Mouse (Mus musculus): ENCODE data around the gene Sh3kbp1.

- TF ChIP-seq CTCF (IDR thresholded peaks at IDR 0.05; ENCODE audit: extremely low read depth, insufficient read depth, insufficient read length, insufficient replicate concordance) (0 out of 2 replicates have a peak, but pooled peaks have one; percentile 9), POLR2A (IDR thresholded peaks at IDR 0.05; ENCODE audit: low read depth, low read length) (no peak)
These were observed 23.1 kb downstream of the Sh3kbp1 start for GRCm38 (mm10) chrX:159650130-159650678.

Data from spleen, adult 2 months (tissue).